Mouse (Mus musculus) megakaryocyte progenitor cell, adult 5-6 weeks (primary cell): ENCODE measurements around the gene Bmp8b. TPM values are rescaled to one million over a fixed set of nuclear protein-coding genes. Genes with fewer than 3 reads are reported as not detected.
"Not testable (repeated sequence)": the region's sequence is repeated elsewhere in the genome, so short reads cannot be mapped to it uniquely, and the experiment has no call there.

Experiments
- ATAC-seq: replicated peaks from 2 replicates; pipeline ENCODE4 v1.8.0; 2016; ENCODE audit warnings: mild to moderate bottlenecking, moderate TSS enrichment, inconsistent platforms; ENCODE audit not compliant: poor library complexity
- total RNA-seq, 2 experiments: library from RNA; stranded (forward) in 1 of 2; stranded (reverse) in 1 of 2; fragments of 157-497, 149-512 nt in 1 of 2; fragments of 200-1000 nt in 1 of 2; gene quantifications; 2 replicates each; pipeline versions ENCODE4 v1.2.3 to v1.2.4; 2015 to 2017

Bmp8b gene
- total RNA-seq (2015) (not detected in 2 replicates), total RNA-seq (2017) (not detected in 2 replicates)

GRCm38 (mm10) chr4:123104651-123105450 lies at the start of gene Bmp8b:
Gene Bmp8b, plus strand, starts transcription at chr4:123105165.
- peak; percentile 27 for ATAC-seq

- ATAC-seq = no peak
These were observed 48.3 kb upstream of the Bmp8b start for GRCm38 (mm10) chr4:123056560-123057109.

- ATAC-seq = no peak
These were observed 47.0 kb upstream of the Bmp8b start for GRCm38 (mm10) chr4:123057957-123058356.

DNA sequence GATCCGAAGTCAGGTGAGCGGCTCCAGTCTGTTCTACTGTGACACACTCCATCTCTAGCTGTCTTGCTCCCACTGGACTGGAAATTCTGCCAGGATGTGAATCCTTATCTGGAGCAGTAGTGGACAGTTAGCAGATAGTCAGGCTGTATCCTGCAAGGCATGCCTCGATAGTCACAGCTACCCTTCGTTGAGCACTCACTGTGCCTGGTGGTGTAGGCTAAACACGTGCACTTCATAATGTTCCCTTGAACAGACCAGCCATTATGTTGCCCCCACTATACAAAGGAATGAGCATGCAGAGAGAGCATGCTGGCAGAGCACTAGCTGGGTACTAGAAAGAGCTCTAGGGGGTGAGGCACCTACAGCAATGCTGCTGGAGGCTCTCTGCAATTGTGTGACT lies 43.2 kb upstream of the Bmp8b start:
- no peak for ATAC-seq

- no peak for ATAC-seq
These were observed 36.3 kb upstream of the Bmp8b start for GRCm38 (mm10) chr4:123068646-123069045.

GRCm38 (mm10) chr4:123071266-123071966 lies 33.5 kb upstream of the Bmp8b start:
- ATAC-seq = peak; percentile 99

GRCm38 (mm10) chr4:123076928-123077327 lies 28.0 kb upstream of the Bmp8b start:
- no peak for ATAC-seq

GRCm38 (mm10) chr4:123078231-123078630 lies 26.7 kb upstream of the Bmp8b start:
- ATAC-seq = peak; percentile 38

DNA sequence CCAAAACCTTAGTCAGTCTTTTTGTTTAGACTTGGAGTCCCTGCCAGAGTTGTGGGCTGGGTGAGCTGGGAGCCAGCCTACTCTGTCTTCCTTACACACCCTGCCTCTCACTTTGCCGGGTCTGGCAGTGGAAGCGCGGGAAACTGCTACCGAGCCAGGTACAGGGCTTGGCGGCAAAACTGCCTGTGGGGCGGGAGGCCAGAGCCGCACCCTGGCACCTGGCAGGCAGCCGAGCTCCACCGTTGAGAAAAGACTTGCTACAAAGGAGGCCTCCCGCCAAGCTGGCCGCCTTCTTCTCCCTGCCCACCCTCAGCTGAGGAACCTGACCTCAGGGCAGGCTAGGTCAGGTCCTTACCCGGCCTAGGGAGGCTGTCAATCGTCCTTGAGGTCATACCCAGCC lies 24.2 kb upstream of the Bmp8b start:
- ATAC-seq = peak; percentile 45

GRCm38 (mm10) chr4:123082283-123083163 lies 22.4 kb upstream of the Bmp8b start:
- peak; percentile 86 for ATAC-seq

- ATAC-seq = no peak; the same call in 1 of the 2 replicates
These were observed 21.6 kb upstream of the Bmp8b start for GRCm38 (mm10) chr4:123083323-123083902.

DNA sequence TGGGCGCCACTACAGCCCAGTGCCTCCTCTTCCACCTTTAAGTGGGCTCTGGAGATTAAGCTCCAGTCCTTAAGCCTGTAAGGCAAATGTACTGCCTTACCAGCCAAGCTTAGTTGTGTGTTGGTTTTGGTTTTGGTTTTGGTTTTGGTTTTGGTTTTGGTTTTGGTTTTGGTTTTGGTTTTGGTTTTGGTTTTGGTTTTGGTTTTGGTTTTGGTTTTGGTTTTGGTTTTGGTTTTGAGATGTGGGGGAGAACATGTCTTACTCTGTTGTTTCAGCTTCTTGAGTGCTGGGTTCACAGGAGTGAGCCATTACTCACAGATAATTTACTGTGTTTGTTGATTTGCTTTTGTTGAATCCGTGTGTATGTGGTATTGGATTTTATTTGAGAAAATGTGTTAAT lies 19.7 kb upstream of the Bmp8b start:
- no peak for ATAC-seq

DNA sequence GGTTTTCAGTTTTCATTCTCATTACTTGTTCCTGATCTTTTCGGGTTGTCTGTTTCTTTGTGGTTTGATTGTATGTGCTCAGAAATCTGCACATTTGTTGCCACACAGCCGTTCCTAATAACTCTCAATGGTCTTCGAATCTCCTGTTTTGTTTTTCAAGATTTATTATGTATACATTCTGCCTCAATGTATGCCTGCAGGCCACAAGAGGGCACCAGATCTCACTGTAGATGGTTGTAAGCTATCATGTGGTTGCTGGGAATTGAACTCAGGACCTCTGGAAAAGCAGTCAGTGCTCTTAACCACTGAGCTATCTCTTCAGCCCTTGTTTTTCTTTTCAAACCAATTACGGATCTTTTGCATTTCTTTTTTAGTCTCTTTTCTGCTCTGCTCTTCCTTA lies 18.6 kb upstream of the Bmp8b start:
- ATAC-seq = no peak

- no peak for ATAC-seq
These were observed 12.3 kb upstream of the Bmp8b start for GRCm38 (mm10) chr4:123092621-123093020.

DNA sequence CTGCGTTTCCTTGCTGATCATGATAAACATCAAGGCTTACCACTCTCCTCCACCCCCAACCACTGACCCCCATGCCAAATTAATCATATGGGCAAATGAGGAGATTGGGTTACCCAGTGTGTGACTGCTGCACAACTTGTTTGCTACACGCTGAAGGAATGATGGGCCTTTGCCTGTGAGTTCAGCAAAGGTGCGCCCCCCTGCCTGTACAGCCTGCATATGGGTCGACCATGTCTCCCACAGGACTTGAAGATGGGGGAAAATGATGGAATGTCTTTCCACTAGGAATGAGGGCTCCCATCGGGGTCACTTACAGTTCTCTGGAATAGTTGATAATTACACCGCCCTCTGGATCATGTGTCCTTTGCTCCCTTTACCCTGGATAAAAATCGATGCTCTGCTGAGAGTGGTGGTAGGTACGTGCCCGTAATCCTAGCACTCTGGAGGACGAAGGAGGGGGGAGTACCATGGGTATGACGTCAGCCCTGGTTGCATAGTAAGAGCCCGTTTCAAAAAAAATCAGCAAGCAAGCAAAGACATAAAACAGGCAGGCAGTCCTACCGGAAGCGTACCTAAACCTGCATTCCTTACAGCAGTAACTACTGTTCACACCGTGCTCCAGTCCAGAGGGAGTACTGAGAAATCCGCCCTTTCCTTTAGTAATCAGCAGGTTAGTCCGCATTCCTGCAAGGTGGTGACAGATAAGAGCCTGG lies 11.7 kb upstream of the Bmp8b start:
- ATAC-seq = no peak

DNA sequence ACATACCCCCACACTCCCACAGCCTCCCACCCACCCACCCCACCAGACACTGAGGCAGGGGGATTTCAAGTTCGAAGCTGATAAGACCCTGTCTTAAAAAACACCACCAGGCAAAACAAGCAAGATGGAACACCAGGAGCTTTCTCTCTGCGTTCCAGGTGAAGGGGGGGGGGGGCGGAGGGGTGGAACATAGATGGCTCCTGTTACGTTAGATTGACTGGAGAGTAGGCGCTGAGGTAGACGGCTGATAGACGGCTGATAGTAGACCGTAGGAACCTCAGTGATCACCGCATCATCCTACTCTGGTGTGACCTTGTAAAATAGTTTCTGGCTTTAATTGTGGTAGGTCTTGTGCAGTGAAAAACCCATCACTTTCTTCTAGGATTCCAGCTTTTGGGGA lies 11.1 kb upstream of the Bmp8b start:
- no peak for ATAC-seq

DNA sequence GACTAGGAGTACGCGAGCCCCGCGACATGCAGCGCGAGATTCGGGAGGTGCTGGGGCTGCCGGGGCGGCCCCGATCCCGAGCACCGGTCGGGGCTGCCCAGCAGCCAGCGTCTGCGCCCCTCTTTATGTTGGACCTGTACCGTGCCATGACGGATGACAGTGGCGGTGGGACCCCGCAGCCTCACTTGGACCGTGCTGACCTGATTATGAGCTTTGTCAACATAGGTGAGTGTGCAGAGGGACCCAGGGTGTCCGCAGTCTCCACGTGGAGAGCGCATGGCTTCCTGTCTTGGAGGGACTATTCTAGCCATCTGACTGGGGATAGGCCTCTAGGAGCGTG lies 456 bp downstream of the Bmp8b start:
- ATAC-seq = no peak

DNA sequence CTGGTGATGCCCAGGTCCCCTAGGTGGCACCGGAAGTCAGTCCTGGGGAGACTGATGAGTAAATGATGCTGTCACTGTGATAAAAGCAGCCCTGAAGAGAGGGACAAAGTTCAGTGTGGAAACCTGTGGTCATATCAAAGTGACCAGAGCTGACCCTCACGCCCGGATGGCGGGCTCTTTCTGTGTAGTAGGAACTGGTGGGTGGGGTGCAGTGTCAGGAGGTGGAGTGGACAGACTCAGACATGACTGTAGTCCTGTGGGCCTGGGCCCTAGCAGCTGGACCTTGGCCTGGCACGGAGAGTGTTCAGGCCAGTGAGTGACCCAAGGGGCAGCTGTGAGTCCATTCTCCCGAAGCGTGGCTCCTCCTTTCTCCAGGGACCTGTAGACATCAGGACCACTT lies 964 bp downstream of the Bmp8b start:
- not testable (repeated sequence) for ATAC-seq

DNA sequence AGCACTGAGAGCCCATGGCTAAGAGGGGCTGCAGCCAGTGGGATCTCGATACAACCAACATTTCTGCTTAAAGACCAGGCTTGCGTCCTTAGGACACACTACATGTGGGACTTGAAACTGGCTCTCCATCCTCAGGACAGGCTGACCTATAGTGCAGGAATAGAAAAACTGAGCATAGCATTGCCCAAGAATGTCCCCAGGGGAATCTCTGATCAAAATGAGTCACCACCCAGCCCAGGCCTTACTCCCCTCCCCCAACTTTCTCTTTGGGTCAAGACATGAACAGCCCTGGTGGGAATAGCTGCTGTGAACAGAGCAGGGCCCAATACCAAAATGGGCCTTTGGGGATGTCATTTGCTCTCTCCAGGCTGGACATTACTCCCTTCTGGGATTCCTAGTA lies 1.9 kb downstream of the Bmp8b start:
- no peak for ATAC-seq

DNA sequence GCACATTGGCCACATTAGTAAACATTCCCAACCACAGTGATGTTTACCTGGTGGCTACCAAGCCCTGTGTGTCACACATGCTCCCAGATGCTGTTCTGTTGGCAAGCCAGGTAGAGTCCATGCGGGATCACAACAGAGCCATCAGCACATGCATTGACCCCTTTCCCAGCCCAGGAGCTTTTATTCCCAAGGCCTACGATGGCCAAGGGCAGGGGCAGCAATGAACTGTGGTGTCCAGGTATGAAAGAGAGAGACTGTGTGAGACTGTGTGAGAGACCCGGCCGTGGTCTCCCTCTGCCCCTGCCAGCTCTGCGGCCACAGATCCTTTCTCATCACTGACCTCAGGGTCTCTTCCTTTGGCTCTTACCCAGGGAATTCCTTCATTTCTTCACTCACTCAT lies 3.1 kb downstream of the Bmp8b start:
- ATAC-seq = no peak
